Mouse (Mus musculus) small intestine, adult 2 months (tissue): ENCODE results near the gene Pdxk. TPM values are rescaled to one million over a fixed set of nuclear protein-coding genes. Genes with fewer than 3 reads are reported as not detected.

Source experiments
- H3K27ac ChIP-seq: fragments of 200-500 bp; 2 replicates; pipeline ENCODE4 v1.5.1; 2012; ENCODE audit warnings: low read depth, low read length, control low read depth, inconsistent platforms; ENCODE audit not compliant: insufficient read depth
- H3K27me3 ChIP-seq: fragments of 200-500 bp; 2 replicates; pipeline ENCODE4 v1.6.1; 2012; ENCODE audit warnings: mild to moderate bottlenecking, moderate library complexity, low read length, inconsistent platforms; ENCODE audit not compliant: control insufficient read depth, insufficient read depth
- H3K36me3 ChIP-seq: fragments of 200-500 bp; 2 replicates; pipeline ENCODE4 v1.6.1; 2012; ENCODE audit warnings: mild to moderate bottlenecking, low read length, control low read depth, inconsistent platforms; ENCODE audit not compliant: control insufficient read depth, insufficient read depth
- H3K4me1 ChIP-seq: fragments of 200-500 bp; 2 replicates; pipeline ENCODE4 v1.6.1; 2012; ENCODE audit warnings: low read length, inconsistent platforms, mixed read lengths; ENCODE audit not compliant: control insufficient read depth, insufficient read depth, insufficient read length
- H3K4me3 ChIP-seq: fragments of 200-500 bp; 2 replicates; pipeline ENCODE4 v1.5.1; 2012; ENCODE audit warnings: low read depth, mild to moderate bottlenecking, control low read depth, inconsistent platforms, low read length, moderate library complexity
- CTCF ChIP-seq: fragments of 200-500 bp; IDR thresholded peaks from 2 replicates; pipeline ENCODE4 v1.5.1; 2012; ENCODE audit warnings: low read depth, mild to moderate bottlenecking, control low read depth, inconsistent platforms, low read length, moderate library complexity, mixed read lengths; ENCODE audit not compliant: insufficient replicate concordance, insufficient read length; ENCODE audit errors: extremely low read depth
- POLR2A ChIP-seq: fragments of 200-500 bp; IDR thresholded peaks from 2 replicates; pipeline ENCODE4 v1.6.1; 2012; ENCODE audit warnings: low read depth, mild to moderate bottlenecking, control low read depth, inconsistent platforms, low read length, moderate library complexity
- WGBS: fragments of 180-500 bp; shearing (Covaris S2); methylation state at CpG from one replicate; pipeline ENCODE4 v1.1.7; 2018; 5-methylcytosine and 5-hydroxymethylcytosine counted together
- polyA plus RNA-seq: library from polyadenylated mRNA; depleted of rRNA; stranded (reverse); fragments of >200 nt; gene quantifications from 2 replicates; pipeline ENCODE4 v1.2.3, GENCODE M21; 2012

Gene Pdxk
- polyA plus RNA-seq, 1 experiment, result 38.7 TPM

DNA sequence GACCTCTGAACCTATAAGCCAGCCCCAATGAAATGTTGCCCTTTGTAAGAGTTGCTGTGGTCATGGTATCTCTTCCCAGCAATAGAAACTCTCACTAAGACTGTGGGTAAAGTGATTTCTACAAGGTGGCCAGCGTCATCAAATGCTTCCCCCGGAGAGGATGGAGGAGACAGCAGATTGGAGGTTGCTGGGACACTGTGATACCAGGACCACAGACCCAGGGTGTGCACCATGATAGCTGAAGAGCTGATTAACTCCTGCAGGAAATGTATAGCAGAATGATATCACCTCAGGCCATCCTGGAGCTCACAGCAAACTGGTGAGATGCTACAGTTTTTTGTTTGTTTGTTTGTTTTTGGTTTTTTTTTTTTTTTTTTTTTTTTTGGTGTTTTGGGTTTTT, 35.0 kb downstream of the Pdxk start:
- no peak overlapping the region for H3K27ac ChIP-seq
- 90% methylated on average over 2 of the region's 2 CpGs for WGBS
- H3K4me1 ChIP-seq, result peaks cover 5% of the 10 kb centered on the region; the same call in 1 of the 2 replicates
- no peak for TF ChIP-seq CTCF
- no peak for TF ChIP-seq POLR2A
- H3K36me3 ChIP-seq, result peaks cover 2% of the 10 kb centered on the region; the same call in 1 of the 2 replicates
- H3K27me3 ChIP-seq, result no peaks in the 10 kb centered on the region
- H3K4me3 ChIP-seq, result no peak overlapping the region

DNA sequence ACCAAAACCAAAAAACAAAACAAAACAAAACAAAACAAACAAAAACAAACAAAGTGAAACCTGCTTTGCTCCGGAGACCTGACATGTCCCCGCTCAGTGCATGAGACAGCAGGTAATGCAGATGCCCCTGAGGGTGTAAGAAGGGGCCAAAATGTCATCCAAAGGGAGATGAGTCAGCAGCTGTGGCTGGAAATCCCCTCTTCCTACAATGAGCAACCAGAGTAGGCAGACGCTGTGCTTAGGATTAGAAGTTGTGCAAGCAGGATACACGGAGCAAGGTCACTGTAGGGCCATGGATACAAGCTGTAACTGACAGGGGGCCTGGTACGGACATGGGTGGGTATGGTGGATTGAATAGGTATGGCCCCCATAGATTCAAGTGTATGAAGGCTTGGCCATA, 35.6 kb downstream of the Pdxk start:
- TF ChIP-seq POLR2A (no peak), CTCF (no peak)

DNA sequence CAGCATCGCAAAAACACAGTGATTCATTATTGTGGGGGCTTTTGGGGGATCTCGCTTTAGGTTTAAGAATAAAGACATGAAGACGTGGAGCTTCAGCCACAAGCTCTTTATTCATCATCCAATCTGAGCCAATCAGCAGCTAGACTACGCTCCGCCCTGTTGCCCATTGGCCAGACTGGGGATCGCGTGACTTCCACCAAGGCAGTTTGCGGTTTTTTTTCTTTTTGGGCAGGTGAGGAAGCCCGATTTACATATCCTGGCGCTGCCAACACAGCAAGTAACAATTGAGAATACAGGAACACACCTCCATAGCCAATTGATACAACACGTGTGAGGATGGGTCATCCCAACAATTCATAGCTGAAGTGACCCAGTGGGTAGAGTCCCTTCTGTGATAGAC, 36.7 kb downstream of the Pdxk start:
- no peak for TF ChIP-seq POLR2A
- TF ChIP-seq CTCF, result no peak
- Histone ChIP-seq H3K36me3 (peaks cover 2% of the 10 kb centered on the region; the same call in 1 of the 2 replicates), H3K27me3 (no peaks in the 10 kb centered on the region), H3K4me1 (peaks cover 5% of the 10 kb centered on the region; the same call in 1 of the 2 replicates), H3K4me3 (no peak overlapping the region), H3K27ac (no peak overlapping the region)
- 96% methylated on average over 11 of the region's 11 CpGs for WGBS

More for the DNA sequence above, 35.6 kb downstream of the Pdxk start:
- Histone ChIP-seq H3K4me1 (peaks cover 5% of the 10 kb centered on the region; the same call in 1 of the 2 replicates), H3K27me3 (no peaks in the 10 kb centered on the region), H3K36me3 (peaks cover 2% of the 10 kb centered on the region; the same call in 1 of the 2 replicates), H3K27ac (no peak overlapping the region), H3K4me3 (no peak overlapping the region)
- 70% methylated on average over 5 of the region's 5 CpGs for WGBS

DNA sequence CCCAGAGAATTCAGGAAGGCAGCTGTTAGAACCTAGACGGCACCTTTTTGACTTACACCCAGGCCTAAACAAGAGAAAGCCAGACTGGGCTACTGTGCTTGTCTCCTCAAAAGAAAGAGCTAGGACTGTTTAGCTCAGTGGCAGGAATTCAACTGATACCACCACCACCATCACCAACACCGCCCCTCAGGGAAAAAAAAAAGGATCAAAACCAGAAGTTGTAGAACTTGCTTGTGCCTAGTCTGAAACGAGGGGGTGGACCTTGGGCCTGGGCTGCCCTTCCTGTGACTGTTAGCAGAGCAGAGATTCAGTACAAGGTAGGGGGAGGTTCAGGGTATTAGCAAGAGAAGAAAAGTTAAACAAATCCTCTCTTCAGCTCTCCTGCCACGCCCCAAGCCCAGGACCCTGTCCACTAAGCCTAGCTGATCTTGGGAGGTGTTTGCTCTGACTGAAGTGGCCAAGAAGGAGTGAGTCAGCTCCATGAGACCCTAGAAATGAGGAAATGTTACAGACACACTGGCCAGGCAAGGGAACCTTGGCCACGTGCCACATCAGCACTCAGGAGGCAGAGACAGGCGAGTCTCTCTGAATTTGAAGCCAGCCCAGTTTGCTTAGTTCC, 38.5 kb downstream of the Pdxk start:
- H3K27me3 ChIP-seq, result no peaks in the 10 kb centered on the region
- 38% methylated on average over 6 of the region's 6 CpGs for WGBS
- H3K27ac ChIP-seq, result peak overlapping the region; percentile 43; the same call in 1 of the 2 replicates
- peak overlapping the region; percentile 91 for H3K4me3 ChIP-seq
- H3K4me1 ChIP-seq, result peaks cover 5% of the 10 kb centered on the region; the same call in 1 of the 2 replicates
- H3K36me3 ChIP-seq, result peaks cover 2% of the 10 kb centered on the region; the same call in 1 of the 2 replicates
- TF ChIP-seq POLR2A (no peak), CTCF (no peak)

DNA sequence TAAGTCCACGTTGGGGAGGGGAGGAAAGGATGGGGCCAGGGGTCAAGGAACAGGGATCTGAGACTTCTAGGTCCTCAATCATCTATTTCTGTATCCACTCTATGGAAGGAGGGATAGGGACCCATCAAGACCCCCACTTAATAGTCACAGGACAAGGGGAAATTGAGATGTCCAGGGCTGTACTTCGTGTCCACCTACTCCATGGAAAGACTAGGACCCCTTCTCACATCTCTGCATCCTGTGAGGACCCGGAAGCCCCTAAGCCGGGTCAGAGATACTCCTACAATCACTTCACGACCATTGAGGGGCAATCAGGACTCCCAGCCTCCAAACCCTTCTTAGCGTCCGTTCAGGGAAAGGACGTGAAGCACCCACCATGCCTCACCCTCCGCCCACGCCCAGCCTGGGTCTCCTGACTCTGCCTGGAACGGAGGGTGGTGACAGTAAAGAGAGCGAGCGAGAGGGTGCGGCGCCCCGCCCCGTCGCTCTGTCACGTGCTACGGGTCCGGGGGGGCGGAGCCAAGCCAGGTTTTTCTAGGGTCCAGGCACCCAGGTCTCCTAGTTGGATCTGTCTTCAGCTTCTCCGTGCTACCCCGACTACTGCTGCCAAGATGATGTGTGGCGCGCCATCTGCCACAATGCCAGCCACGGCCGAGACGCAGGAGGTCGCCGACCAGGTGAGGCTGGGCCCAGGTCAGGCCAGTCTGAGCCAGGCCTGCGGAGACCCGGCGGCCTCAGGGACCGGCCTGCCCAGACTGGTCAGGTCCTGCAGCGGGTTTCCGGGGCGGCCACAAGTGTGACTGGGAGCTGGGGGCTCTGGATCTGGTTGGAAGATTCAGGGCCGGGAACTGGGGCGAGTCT, 39.4 kb downstream of the Pdxk start, which contains the start of gene Cstb:
TSS of gene Cstb (plus strand) at position 489 of the 861 bp plus-strand sequence.
- Histone ChIP-seq H3K4me3 (peak within 1 kb of the TSS; percentile 91), H3K27me3 (no peaks in the 10 kb centered on the region), H3K4me1 (peaks cover 5% of the 10 kb centered on the region; the same call in 1 of the 2 replicates), H3K27ac (peak within 1 kb of the TSS; percentile 43), H3K36me3 (peaks cover 2% of the 10 kb centered on the region; the same call in 1 of the 2 replicates)
- TF ChIP-seq POLR2A (peak; percentile 63), CTCF (no peak)
- under 1% methylated on average over 40 of the region's 40 CpGs for WGBS

DNA sequence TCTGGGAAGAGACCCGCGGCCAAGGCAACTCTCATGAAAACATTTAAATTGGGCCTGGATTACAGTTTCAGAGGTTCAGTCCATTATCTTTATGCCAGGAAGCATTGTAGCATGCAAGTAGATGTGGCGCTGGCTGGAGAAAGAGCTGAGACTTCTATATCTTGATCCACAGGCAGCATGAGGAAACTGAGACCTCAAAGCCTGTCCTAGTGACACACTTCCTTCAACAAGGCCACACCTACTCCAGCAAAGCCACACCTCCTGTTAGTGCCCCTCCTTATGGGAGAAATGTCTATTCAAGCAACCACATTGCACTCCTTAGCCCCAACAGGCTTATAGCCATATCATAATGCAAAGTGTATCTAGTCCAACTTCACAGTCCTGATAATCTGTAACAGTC, 42.2 kb downstream of the Pdxk start:
- no peak for TF ChIP-seq CTCF
- TF ChIP-seq POLR2A, result no peak
- Histone ChIP-seq H3K4me3 (no peak overlapping the region), H3K4me1 (peaks cover 5% of the 10 kb centered on the region; the same call in 1 of the 2 replicates), H3K27me3 (no peaks in the 10 kb centered on the region), H3K36me3 (no peaks in the 10 kb centered on the region), H3K27ac (no peak overlapping the region)
- WGBS, result 83% methylated on average over 3 of the region's 3 CpGs

DNA sequence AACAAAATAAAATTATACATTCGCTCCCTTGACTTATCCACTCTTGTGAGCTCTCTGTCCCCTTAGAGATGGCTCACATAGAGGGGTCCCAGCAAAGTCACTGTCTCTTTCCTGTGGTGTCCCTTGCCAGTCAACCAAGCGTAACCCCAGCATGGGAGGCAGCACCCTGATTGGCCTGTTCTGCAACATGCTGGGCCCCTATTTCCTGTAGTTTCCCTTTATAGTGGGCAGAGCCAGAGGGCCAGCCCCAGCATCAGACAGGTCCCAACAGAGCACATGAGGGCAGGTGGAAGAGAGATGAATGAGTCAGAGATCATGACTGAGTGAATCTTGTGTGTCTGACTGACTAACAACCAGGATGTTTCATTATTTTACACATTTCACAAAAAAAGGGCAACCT, 43.8 kb downstream of the Pdxk start:
- 86% methylated on average over 2 of the region's 2 CpGs for WGBS
- Histone ChIP-seq H3K4me1 (peaks cover 2% of the 10 kb centered on the region; the same call in 1 of the 2 replicates), H3K4me3 (no peak overlapping the region), H3K27ac (no peak overlapping the region), H3K36me3 (no peaks in the 10 kb centered on the region), H3K27me3 (no peaks in the 10 kb centered on the region)
- TF ChIP-seq POLR2A, result no peak
- no peak for TF ChIP-seq CTCF
